Mouse (Mus musculus) embryonic stem cell, embryonic (primary cell): ENCODE results near the gene Eif4a1.

Experiments
- CTCF ChIA-PET, 4 experiments: fragments of 300-600 bp in 2 of 4; fragments of 350-600 bp in 2 of 4; sonication (Branson Sonifier 250); formaldehyde crosslinking; loops; one replicate each; lab custom pipeline; 2022; ENCODE audit warnings: inconsistent platforms in 2 of 4; lab: Charles Lee
- POLR2A ChIA-PET, 4 experiments: fragments of 300-600 bp in 2 of 4; fragments of 350-600 bp in 2 of 4; sonication (Branson Sonifier 250); formaldehyde crosslinking; loops; one replicate each; lab custom pipeline; 2022; ENCODE audit warnings: antibody characterized with exemption in 4 of 4, inconsistent platforms in 1 of 4; lab: Charles Lee

The Eif4a1 gene

DNA sequence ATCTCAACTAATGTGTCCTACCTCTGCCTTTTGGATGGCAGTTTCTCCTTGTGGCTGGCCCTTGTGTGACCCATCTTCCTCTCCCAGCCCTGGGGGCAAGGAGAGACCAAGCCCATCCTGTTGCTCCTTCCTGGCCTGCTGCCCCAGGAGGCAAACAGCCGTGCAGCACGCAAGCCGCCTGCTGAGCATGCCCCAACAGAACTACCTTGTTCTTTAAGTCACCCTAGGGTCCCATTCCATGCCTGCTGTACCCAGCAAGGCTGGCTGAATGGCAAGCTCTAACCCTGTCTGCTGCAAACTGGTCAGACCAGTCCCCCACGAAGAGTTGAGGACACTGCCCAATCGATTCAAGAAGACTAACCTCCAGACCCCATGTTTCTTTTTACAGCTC, 16.2 kb downstream of the Eif4a1 start:
- CTCF ChIA-PET, result interaction anchor here (0.5 to 6.0 kb wide), 36 partner anchors 8 to 380 kb away, joined by 3 to 111 read pairs (median 7); partner anchors contain the start of genes Cd68 (in 2 of the 4), Fxr2 (in 2 of the 4), Atp1b2 (in 1 of the 4) and Senp3 (in 1 of the 4)
- POLR2A ChIA-PET, result interaction anchor here (0.5 to 17.2 kb wide), 64 partner anchors 8 to 583 kb away, joined by 3 to 592 read pairs (median 5); partner anchors contain the start of genes Cd68 (in 4 of the 4), Eif4a1 (in 3 of the 4), Fxr2 (in 3 of the 4) and Mpdu1 (in 2 of the 4)

DNA sequence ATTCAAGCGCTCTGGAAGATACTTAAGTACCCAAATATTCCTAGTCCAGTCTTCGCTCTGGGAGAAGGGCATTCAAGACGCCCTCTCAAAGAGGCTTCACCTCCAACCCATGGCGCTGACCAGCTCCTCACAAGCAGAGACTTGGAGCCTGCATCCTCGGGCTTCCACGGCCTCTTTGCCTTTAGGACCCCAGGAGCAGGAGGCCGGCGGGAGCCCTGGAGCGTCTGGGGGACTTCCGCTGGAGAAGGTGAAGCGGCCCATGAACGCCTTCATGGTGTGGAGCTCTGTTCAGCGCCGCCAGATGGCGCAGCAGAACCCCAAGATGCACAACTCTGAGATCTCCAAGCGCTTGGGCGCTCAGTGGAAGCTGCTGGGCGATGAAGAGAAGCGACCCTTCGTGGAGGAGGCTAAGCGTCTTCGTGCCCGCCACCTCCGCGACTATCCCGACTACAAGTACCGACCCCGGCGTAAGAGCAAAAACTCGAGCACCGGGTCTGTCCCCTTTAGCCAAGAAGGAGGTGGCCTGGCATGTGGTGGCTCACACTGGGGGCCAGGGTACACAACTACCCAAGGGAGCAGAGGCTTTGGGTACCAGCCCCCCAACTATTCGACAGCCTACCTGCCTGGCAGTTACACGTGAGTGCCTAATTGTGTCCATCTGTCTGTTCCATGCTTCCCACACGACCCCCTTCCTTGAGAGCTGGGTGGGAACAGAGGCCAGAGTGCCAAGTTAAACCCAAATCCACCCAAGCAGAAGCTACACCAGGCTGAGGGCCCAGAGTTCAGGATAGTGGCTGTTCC, 16.8 kb downstream of the Eif4a1 start, which contains the start of gene Sox15:
TSS of gene Sox15 (plus strand) at position 51 of the 801 bp plus-strand sequence.
- ChIA-PET POLR2A (interaction anchor here (0.5 to 17.2 kb wide), 90 partner anchors 9 to 582 kb away, joined by 3 to 592 read pairs (median 5); partner anchors contain the start of genes Cd68 (in 4 of the 4), Fxr2 (in 4 of the 4), Senp3 (in 4 of the 4) and Eif4a1 (in 3 of the 4)), CTCF (interaction anchor here (0.5 to 6.0 kb wide), 51 partner anchors 8 to 753 kb away, joined by 3 to 111 read pairs (median 6); partner anchors contain the start of genes Cd68 (in 2 of the 4), Fxr2 (in 2 of the 4), Senp3 (in 2 of the 4) and Atp1b2 (in 1 of the 4))

DNA sequence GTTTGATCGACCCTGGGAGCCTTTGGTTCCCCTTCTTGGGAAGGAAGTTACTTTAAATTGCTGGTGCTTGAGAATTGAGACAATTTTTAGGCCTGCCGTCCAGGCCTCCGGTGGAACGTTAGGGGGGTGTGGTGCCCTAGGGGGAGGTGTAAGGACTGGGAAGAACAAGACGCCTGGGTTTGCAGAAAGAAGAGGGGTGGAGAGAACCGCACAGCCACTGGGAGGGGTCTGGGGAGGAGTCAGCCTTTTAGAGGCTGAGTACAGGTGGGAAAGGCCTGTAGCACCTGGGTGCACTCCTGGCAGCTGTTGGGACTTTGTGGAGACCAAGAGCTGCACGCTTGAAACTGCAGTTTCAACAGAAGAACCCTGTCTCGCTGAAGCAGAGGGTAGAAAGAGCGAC, 17.5 kb downstream of the Eif4a1 start:
- ChIA-PET CTCF (interaction anchor here (0.5 to 6.0 kb wide), 45 partner anchors 11 to 752 kb away, joined by 3 to 111 read pairs (median 6); partner anchors contain the start of genes Cd68 (in 2 of the 4), Fxr2 (in 2 of the 4), Senp3 (in 2 of the 4) and Atp1b2 (in 1 of the 4)), POLR2A (interaction anchor here (0.6 to 17.2 kb wide), 80 partner anchors 9 to 581 kb away, joined by 3 to 592 read pairs (median 5); partner anchors contain the start of genes Cd68 (in 4 of the 4), Fxr2 (in 4 of the 4), Senp3 (in 4 of the 4) and Eif4a1 (in 3 of the 4))

DNA sequence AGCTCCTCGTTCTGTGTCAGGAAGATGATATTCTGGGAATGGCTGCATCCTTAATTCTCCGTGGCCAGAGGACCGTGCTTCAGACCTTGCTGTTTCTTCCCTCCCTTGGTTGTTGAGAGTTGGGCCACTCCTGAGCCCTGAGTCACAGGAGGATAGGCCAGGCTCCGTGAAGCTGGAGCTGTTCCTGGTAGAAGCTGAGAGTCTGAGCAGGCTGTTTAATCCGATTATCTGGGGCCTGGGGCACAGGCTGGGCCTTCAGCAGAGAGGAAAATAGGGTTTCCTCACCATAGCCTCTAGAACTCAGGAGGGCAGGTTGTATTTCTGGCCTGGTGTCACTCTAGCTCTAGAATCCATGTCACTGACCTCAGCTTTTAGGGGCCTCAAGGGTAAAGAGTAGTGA, 18.8 kb downstream of the Eif4a1 start:
- CTCF ChIA-PET, result interaction anchor here in 1 of 4 experiments (0.9 to 6.0 kb wide), 3 partner anchors 9 to 63 kb away, joined by 3 to 111 read pairs (median 33); partner anchors contain the start of genes Fxr2 and Mpdu1
- POLR2A ChIA-PET, result interaction anchor here (0.7 to 17.2 kb wide), 29 partner anchors 9 to 456 kb away, joined by 3 to 592 read pairs (median 11); partner anchors contain the start of genes Cd68 (in 3 of the 4), Mpdu1 (in 3 of the 4), Eif4a1 (in 2 of the 4) and Fxr2 (in 2 of the 4)

DNA sequence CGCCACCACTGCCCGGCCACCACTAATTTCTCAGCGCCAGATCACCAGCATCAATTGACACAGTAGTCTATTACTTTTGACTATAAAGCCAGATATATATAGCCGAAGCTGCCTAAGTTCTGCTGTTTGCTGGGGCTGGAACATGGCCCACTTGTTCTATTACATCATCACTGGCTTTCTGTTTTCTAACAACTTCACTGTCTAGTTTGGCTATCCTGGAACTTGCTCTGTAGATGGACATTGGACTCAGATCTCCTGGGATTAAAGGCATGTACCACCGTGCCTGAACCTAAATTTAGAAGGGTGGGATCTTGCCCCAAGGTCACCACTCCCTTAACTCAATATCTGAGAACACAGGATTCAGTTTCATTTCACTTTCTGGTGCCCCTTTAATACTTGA, 26.4 kb downstream of the Eif4a1 start:
- ChIA-PET POLR2A (interaction anchor here in 3 of 4 experiments (0.6 to 20.2 kb wide), 13 partner anchors 9 to 155 kb away, joined by 3 to 223 read pairs (median 5); partner anchors contain the start of genes Sox15 (in 3 of the 3), Fxr2 (in 2 of the 3), Cd68 (in 1 of the 3) and Mpdu1 (in 1 of the 3)), CTCF (interaction anchor here in 1 of 4 experiments (0.6 kb wide), 1 partner anchor 54 kb away, joined by 10 read pairs; no protein-coding TSS in a partner anchor)

GRCm38 (mm10) chr11:69635471-69635870, 36.8 kb downstream of the Eif4a1 start:
- ChIA-PET POLR2A (interaction anchor here in 3 of 4 experiments (0.5 to 20.2 kb wide), 10 partner anchors 16 to 140 kb away, joined by 3 to 223 read pairs (median 4); partner anchors contain the start of genes Mpdu1 (in 2 of the 3), Cd68 (in 1 of the 3), Eif4a1 (in 1 of the 3) and Sox15 (in 1 of the 3)), CTCF (interaction anchor here in 1 of 4 experiments (0.7 kb wide), 1 partner anchor 203 kb away, joined by 7 read pairs; the partner anchor contains the start of gene Tmem256)

DNA sequence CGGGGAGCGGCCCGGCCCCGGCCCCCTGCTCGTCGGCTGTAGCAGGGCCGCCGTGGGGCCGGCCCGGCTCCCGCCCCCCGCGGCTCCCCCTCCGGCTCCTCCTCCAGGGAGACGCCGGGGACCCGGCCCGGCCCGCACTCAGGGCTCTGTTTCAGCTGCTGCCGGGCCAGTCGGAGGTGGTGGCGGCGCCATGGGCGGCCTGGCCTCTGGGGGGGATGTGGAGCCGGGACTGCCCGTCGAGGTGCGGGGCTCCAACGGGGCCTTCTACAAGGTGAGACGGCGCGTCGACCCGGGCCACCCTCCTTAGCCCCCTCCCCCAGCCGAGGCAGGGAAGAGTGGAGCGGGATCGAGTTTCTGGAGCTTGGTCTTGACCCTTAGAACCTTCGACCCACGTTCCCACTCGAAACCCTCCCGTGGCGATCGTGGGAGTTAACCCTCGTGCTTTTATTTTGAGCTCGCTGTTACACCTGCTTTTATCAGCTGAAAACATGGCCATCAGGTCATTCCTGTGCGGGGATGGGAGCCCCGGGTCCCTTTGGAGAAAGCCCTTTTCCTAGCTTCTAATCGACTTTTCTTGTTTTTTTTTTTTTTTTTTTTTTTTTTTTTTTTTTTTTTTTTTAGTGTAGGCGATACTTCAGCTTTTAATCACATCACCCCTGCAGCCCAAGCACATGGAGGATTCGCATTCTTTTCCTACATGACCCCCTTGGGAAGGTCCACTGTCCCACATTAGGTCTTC, 38.9 kb downstream of the Eif4a1 start:
- CTCF ChIA-PET, result interaction anchor here (0.5 to 3.1 kb wide), 57 partner anchors 8 to 728 kb away, joined by 3 to 33 read pairs (median 4); partner anchors contain the start of genes Mpdu1 (in 2 of the 4), Sat2 (in 2 of the 4), Sox15 (in 2 of the 4) and 2810408A11Rik (in 1 of the 4)
- POLR2A ChIA-PET, result interaction anchor here (0.5 to 20.2 kb wide), 98 partner anchors 8 to 604 kb away, joined by 3 to 223 read pairs (median 4); partner anchors contain the start of genes Sox15 (in 4 of the 4), Trp53 (in 4 of the 4), Cd68 (in 3 of the 4) and Mpdu1 (in 3 of the 4)

GRCm38 (mm10) chr11:69632284-69633089, 39.7 kb downstream of the Eif4a1 start, which contains the start of gene Fxr2:
Gene Fxr2, plus strand, starts transcription at chr11:69632990.
- CTCF ChIA-PET, result interaction anchor here (0.5 to 3.1 kb wide), 60 partner anchors 8 to 728 kb away, joined by 3 to 33 read pairs (median 4); partner anchors contain the start of genes Mpdu1 (in 2 of the 4), Sat2 (in 2 of the 4), Sox15 (in 2 of the 4) and 2810408A11Rik (in 1 of the 4)
- POLR2A ChIA-PET, result interaction anchor here (0.5 to 20.2 kb wide), 94 partner anchors 8 to 605 kb away, joined by 3 to 223 read pairs (median 4); partner anchors contain the start of genes Sox15 (in 4 of the 4), Trp53 (in 4 of the 4), Cd68 (in 3 of the 4) and Mpdu1 (in 3 of the 4)

GRCm38 (mm10) chr11:69629802-69630201, 42.4 kb downstream of the Eif4a1 start:
- POLR2A ChIA-PET, result interaction anchor here (0.5 to 20.2 kb wide), 33 partner anchors 8 to 260 kb away, joined by 3 to 223 read pairs (median 4); partner anchors contain the start of genes Sat2 (in 2 of the 4), Sox15 (in 2 of the 4), Trp53 (in 2 of the 4) and Wrap53 (in 2 of the 4)
- CTCF ChIA-PET, result interaction anchor here (0.6 to 2.2 kb wide), 28 partner anchors 8 to 319 kb away, joined by 3 to 31 read pairs (median 3); partner anchors contain the start of genes Sox15 (in 2 of the 4), Trp53 (in 2 of the 4), Wrap53 (in 2 of the 4) and Cntrob (in 1 of the 4)

GRCm38 (mm10) chr11:69628286-69628685, 43.9 kb downstream of the Eif4a1 start:
- ChIA-PET POLR2A (interaction anchor here in 3 of 4 experiments (0.6 to 1.3 kb wide), 24 partner anchors 12 to 272 kb away, joined by 3 to 11 read pairs (median 3); partner anchors contain the start of genes Atp1b2 (in 2 of the 3), 2810408A11Rik (in 1 of the 3), Neurl4 (in 1 of the 3) and Sox15 (in 1 of the 3)), CTCF (interaction anchor here (0.5 to 1.3 kb wide), 68 partner anchors 8 to 442 kb away, joined by 3 to 17 read pairs (median 4); partner anchors contain the start of genes Sox15 (in 3 of the 4), Trp53 (in 3 of the 4), Wrap53 (in 3 of the 4) and Mpdu1 (in 2 of the 4))

DNA sequence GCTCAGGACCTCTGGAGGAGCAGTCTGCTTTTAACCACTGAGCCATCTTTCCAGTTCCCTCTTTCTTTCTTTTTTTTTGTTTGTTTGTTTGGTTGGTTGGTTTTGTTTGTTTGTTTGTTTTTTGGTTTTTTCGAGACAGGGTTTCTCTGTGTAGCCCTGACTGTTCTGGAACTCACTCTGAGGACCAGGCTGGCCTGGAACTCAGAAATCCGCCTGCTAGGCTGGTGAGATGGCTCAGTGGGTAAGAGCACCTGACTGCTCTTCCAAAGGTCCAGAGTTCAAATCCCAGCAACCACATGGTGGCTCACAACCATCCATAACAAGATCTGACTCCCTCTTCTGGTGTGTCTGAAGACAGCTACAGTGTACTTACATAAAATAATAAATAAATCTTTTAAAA, 47.9 kb downstream of the Eif4a1 start:
- ChIA-PET POLR2A (interaction anchor here in 3 of 4 experiments (0.5 to 1.3 kb wide), 11 partner anchors 9 to 771 kb away, joined by 3 to 5 read pairs (median 3); partner anchors contain the start of gene Fxr2 (in 1 of the 3)), CTCF (interaction anchor here (0.6 to 1.0 kb wide), 7 partner anchors 9 to 324 kb away, joined by 3 to 4 read pairs (median 3); partner anchors contain the start of genes Fxr2 (in 1 of the 4) and Sox15 (in 1 of the 4))

DNA sequence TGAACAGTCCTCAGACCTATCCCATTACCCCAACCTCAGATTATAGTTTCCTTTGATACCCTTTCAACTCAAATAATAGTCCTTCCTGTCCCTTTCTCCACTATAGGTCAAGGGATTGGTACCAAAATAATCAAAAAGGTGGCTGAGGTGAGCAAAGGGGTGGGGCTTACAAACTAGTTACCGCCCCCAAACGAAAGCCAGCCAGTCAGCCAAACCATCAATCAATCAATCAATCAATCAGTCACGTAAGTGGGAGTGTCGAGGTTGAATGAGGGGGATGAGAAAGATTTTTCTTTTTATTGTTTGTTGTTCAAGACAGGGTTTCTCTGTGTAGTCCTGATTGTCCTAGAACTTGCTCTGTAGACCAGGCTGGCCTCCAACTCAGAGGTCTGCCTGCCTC, 49.2 kb downstream of the Eif4a1 start:
- ChIA-PET POLR2A (interaction anchor here in 1 of 4 experiments (2.0 kb wide), 1 partner anchor 18 kb away, joined by 6 read pairs; the partner anchor contains the start of gene Atp1b2), CTCF (no interaction called here)

GRCm38 (mm10) chr11:69622406-69622805, 49.8 kb downstream of the Eif4a1 start:
- ChIA-PET CTCF (interaction anchor here (0.5 to 1.5 kb wide), 13 partner anchors 7 to 312 kb away, joined by 3 to 7 read pairs (median 4); partner anchors contain the start of genes Trp53 (in 2 of the 4), Wrap53 (in 2 of the 4) and Fxr2 (in 1 of the 4)), POLR2A (interaction anchor here in 3 of 4 experiments (0.6 to 2.4 kb wide), 31 partner anchors 8 to 1104 kb away, joined by 3 to 12 read pairs (median 4); partner anchors contain the start of genes Trp53 (in 3 of the 3), Wrap53 (in 3 of the 3), Atp1b2 (in 2 of the 3) and Sox15 (in 2 of the 3))
